Comparison of ENCODE assay signal across 22 mouse cellular contexts in the genomic region with DNA sequence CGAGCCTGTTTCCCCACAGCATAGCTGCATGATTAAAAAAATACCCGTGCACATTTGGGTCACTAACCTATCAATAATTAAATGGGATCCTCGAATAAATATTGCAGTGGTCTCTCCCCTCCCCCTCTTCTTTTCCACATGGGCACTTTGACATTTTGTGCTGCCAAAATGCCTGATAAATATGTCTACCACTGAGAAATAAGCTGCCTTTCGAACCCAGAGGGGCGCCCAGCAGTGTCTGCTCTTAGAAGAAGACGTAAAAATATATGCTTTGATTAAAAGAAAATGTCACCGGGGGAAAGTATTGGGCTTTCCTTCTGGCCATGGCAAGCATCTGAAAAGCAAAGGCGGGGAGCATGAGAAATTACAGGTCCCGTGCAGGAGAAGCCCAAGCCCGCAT.
"Had no signal": no experiment of that assay in that cellular context is flagged by ENCODE, and none has a peak within 500 bp of the region (broad histone marks: within the 10 kb centered on the region; RNA-seq: fewer than 3 reads in every experiment).

No protein-coding gene starts in this region.

- DNase-seq: kidney, adult 2 months; kidney, postnatal 25 days; layer of hippocampus, adult 9-11 months; liver; lung, adult 18-20 months; lung, postnatal 10 days; lung, postnatal 36 days; thymus, adult 2 months; thymus, postnatal 14 days; thymus, postnatal 4 days had no signal

- ATAC-seq: intestine, postnatal 0 days; liver, embryonic 12.5 days had no signal

- H3K4me2 ChIP-seq: limb, embryonic 13.5 days; liver, embryonic 12.5 days; liver, embryonic 15.5 days; lung, embryonic 15.5 days had no signal

- H3K9ac ChIP-seq: limb, embryonic 13.5 days; liver, embryonic 12.5 days; liver, embryonic 15.5 days; lung, embryonic 15.5 days had no signal

- H3K36me3 ChIP-seq: limb, embryonic 10.5 days; limb, embryonic 13.5 days; liver, embryonic 12.5 days; liver, embryonic 15.5 days; lung, embryonic 15.5 days; midbrain, embryonic 10.5 days had no signal

- H3K4me3 ChIP-seq: layer of hippocampus, adult 2 months; limb, embryonic 10.5 days; limb, embryonic 13.5 days; liver, embryonic 12.5 days; liver, embryonic 15.5 days; lung, embryonic 15.5 days; megakaryocyte, embryonic 14.5 days; midbrain, embryonic 10.5 days; myocyte had no signal

- H3K27ac ChIP-seq: kidney, postnatal 0 days; layer of hippocampus, adult 2 months; limb, embryonic 10.5 days; limb, embryonic 13.5 days; liver, embryonic 12.5 days; liver, embryonic 15.5 days; lung, embryonic 15.5 days; midbrain, embryonic 10.5 days; stomach, postnatal 0 days had no signal

- H3K4me1 ChIP-seq: limb, embryonic 10.5 days; limb, embryonic 13.5 days; liver, embryonic 12.5 days; liver, embryonic 15.5 days; lung, embryonic 15.5 days; megakaryocyte, embryonic 14.5 days; midbrain, embryonic 10.5 days had no signal

- H3K27me3 ChIP-seq: limb, embryonic 13.5 days; liver, embryonic 12.5 days; liver, embryonic 15.5 days; lung, embryonic 15.5 days; megakaryocyte, embryonic 14.5 days had no signal

- H3K9me3 ChIP-seq: limb, embryonic 10.5 days; limb, embryonic 13.5 days; liver, embryonic 12.5 days; liver, embryonic 15.5 days; lung, embryonic 15.5 days; megakaryocyte, embryonic 14.5 days; midbrain, embryonic 10.5 days had no signal
